Mouse (Mus musculus): Measurements from ENCODE around the gene Gm20441. TPM values are rescaled to one million over a fixed set of nuclear protein-coding genes. Genes with fewer than 3 reads are reported as not detected.

The Gm20441 gene
- polyA plus RNA-seq, 1 experiment: not detected

- no peaks in the 10 kb centered on the region for H3K27me3 ChIP-seq (ENCODE audit: control insufficient read depth, insufficient read depth, insufficient read length)
- H3ac ChIP-seq (ENCODE audit: control insufficient read depth, insufficient read length): no peak overlapping the region
- TF ChIP-seq SRF (IDR thresholded peaks at IDR 0.05; ENCODE audit: control insufficient read depth, insufficient read length, low read depth): no peak
- TF ChIP-seq MYOD1 (IDR thresholded peaks at IDR 0.05; ENCODE audit: control insufficient read depth in 1 of 3, insufficient read length in 2 of 3, low read depth in 2 of 3): peak in 2 of 3 experiments; percentile 8 to 29
- no peaks in the 10 kb centered on the region for H3K79me2 ChIP-seq (ENCODE audit: control insufficient read depth, insufficient read depth)
- H3K36me3 ChIP-seq (ENCODE audit: control insufficient read depth, insufficient read depth): peaks cover 44% of the 10 kb centered on the region
- no peak overlapping the region for H3K4me3 ChIP-seq
- no peak overlapping the region for H3K4me2 ChIP-seq (ENCODE audit: low read depth)
Observed at GRCm38 (mm10) chr10:75744017-75744416, 36.7 kb downstream of the Gm20441 start.

- no peaks in the 10 kb centered on the region for H3K79me2 ChIP-seq (ENCODE audit: control insufficient read depth, insufficient read depth)
- no peaks in the 10 kb centered on the region for H3K27me3 ChIP-seq (ENCODE audit: control insufficient read depth, insufficient read depth, insufficient read length)
- no peak overlapping the region for H3K4me2 ChIP-seq (ENCODE audit: low read depth)
- no peak overlapping the region for H3K4me3 ChIP-seq
- peaks cover 43% of the 10 kb centered on the region for H3K36me3 ChIP-seq (ENCODE audit: control insufficient read depth, insufficient read depth)
- no peak for TF ChIP-seq MYOD1 (IDR thresholded peaks at IDR 0.05; ENCODE audit: control insufficient read depth in 1 of 3, insufficient read length in 2 of 3, low read depth in 2 of 3)
- H3ac ChIP-seq (ENCODE audit: control insufficient read depth, insufficient read length): no peak overlapping the region
Observed at GRCm38 (mm10) chr10:75743369-75743768, 37.4 kb downstream of the Gm20441 start.

DNA sequence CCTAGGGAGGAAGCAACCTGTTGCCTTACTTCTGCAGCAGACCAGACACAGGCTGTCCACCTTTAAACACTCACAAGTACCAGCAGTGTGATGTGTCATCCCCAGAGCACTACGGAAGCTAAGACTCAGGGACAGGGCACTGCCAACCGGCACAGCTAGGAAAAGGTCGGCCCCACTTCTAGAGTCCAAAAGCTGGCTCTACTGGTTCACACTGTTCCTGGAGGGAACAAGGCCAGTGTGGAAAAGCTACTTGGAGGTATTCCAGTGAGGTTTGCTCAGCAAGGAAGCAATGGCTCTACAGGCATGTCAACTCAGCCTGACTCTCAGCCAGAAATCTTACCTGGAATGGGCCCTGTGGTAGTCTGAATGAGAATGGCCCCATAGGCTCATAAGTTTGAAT lies 39.9 kb downstream of the Gm20441 start:
- no peak overlapping the region for H3K4me2 ChIP-seq (ENCODE audit: low read depth)
- H3ac ChIP-seq (ENCODE audit: control insufficient read depth, insufficient read length): no peak overlapping the region
- H3K27me3 ChIP-seq (ENCODE audit: control insufficient read depth, insufficient read depth, insufficient read length): no peaks in the 10 kb centered on the region
- TF ChIP-seq USF1 (IDR thresholded peaks at IDR 0.05; ENCODE audit: low read depth): no peak
- no peak for TF ChIP-seq E2F4 (IDR thresholded peaks at IDR 0.05; ENCODE audit: insufficient read depth)
- no peak for TF ChIP-seq TCF3 (IDR thresholded peaks at IDR 0.05; ENCODE audit: insufficient read length, low read depth)
- TF ChIP-seq POLR2AphosphoS2 (IDR thresholded peaks at IDR 0.05; ENCODE audit: insufficient read length, low read depth): no peak
- TF ChIP-seq TCF12 (IDR thresholded peaks at IDR 0.05; ENCODE audit: insufficient read depth, poor library complexity, severe bottlenecking): no peak
- TF ChIP-seq CEBPB (IDR thresholded peaks at IDR 0.05; ENCODE audit: insufficient read depth, poor library complexity, severe bottlenecking): no peak
- TF ChIP-seq MAX (IDR thresholded peaks at IDR 0.05; ENCODE audit: low read depth): no peak
- no peak for TF ChIP-seq REST (IDR thresholded peaks at IDR 0.05; ENCODE audit: insufficient read depth, insufficient read length)
- TF ChIP-seq SRF (IDR thresholded peaks at IDR 0.05; ENCODE audit: control insufficient read depth, insufficient read length, low read depth): no peak
- no peak for TF ChIP-seq POLR2A (IDR thresholded peaks at IDR 0.05; ENCODE audit: insufficient read length, low read depth)
- TF ChIP-seq MYOG (IDR thresholded peaks at IDR 0.05; ENCODE audit: control insufficient read depth in 1 of 3, insufficient read depth in 1 of 3, insufficient read length in 2 of 3, low read depth in 2 of 3): no peak
- no peak for TF ChIP-seq MYOD1 (IDR thresholded peaks at IDR 0.05; ENCODE audit: control insufficient read depth in 1 of 3, insufficient read length in 2 of 3, low read depth in 2 of 3)
- no peak overlapping the region for H3K4me3 ChIP-seq
- H3K79me2 ChIP-seq (ENCODE audit: control insufficient read depth, insufficient read depth): no peaks in the 10 kb centered on the region
- peaks cover 35% of the 10 kb centered on the region for H3K36me3 ChIP-seq (ENCODE audit: control insufficient read depth, insufficient read depth)

GRCm38 (mm10) chr10:75725449-75725848 lies 55.3 kb downstream of the Gm20441 start:
- H3K79me2 ChIP-seq (ENCODE audit: control insufficient read depth, insufficient read depth): no peaks in the 10 kb centered on the region
- H3ac ChIP-seq (ENCODE audit: control insufficient read depth, insufficient read length): no peak overlapping the region
- H3K36me3 ChIP-seq (ENCODE audit: control insufficient read depth, insufficient read depth): peaks cover 56% of the 10 kb centered on the region
- no peak for TF ChIP-seq SRF (IDR thresholded peaks at IDR 0.05; ENCODE audit: control insufficient read depth, insufficient read length, low read depth)
- no peak for TF ChIP-seq USF1 (IDR thresholded peaks at IDR 0.05; ENCODE audit: low read depth)
- TF ChIP-seq MAX (IDR thresholded peaks at IDR 0.05; ENCODE audit: low read depth): no peak
- no peak for TF ChIP-seq TCF12 (IDR thresholded peaks at IDR 0.05; ENCODE audit: insufficient read depth, poor library complexity, severe bottlenecking)
- no peak for TF ChIP-seq MYOG (IDR thresholded peaks at IDR 0.05; ENCODE audit: control insufficient read depth in 1 of 3, insufficient read depth in 1 of 3, insufficient read length in 2 of 3, low read depth in 2 of 3)
- TF ChIP-seq E2F4 (IDR thresholded peaks at IDR 0.05; ENCODE audit: insufficient read depth): no peak
- no peak for TF ChIP-seq REST (IDR thresholded peaks at IDR 0.05; ENCODE audit: insufficient read depth, insufficient read length)
- TF ChIP-seq MYOD1 (IDR thresholded peaks at IDR 0.05; ENCODE audit: control insufficient read depth in 1 of 3, insufficient read length in 2 of 3, low read depth in 2 of 3): no peak
- TF ChIP-seq CEBPB (IDR thresholded peaks at IDR 0.05; ENCODE audit: insufficient read depth, poor library complexity, severe bottlenecking): no peak
- no peaks in the 10 kb centered on the region for H3K27me3 ChIP-seq (ENCODE audit: control insufficient read depth, insufficient read depth, insufficient read length)
- no peak overlapping the region for H3K4me3 ChIP-seq
- no peak overlapping the region for H3K4me2 ChIP-seq (ENCODE audit: low read depth)

Other genes with a start within 250 kb of the Gm20441 start
- 1.1 TPM for gene Lrrc75b, start 220.6 kb downstream of the Gm20441 start, polyA plus RNA-seq (2012; fragmentation: generic; extraction: Trizol)
- 0.06 TPM for gene Ggt1, start 219.3 kb downstream of the Gm20441 start, polyA plus RNA-seq (2012; fragmentation: generic; extraction: Trizol)
- 0.22 TPM for gene Ggt5, start 191.6 kb downstream of the Gm20441 start, polyA plus RNA-seq (2012; fragmentation: generic; extraction: Trizol)
- gene Susd2, start 136.9 kb downstream of the Gm20441 start, polyA plus RNA-seq (2012; fragmentation: generic; extraction: Trizol): 0.12 TPM
- gene Cabin1, start 16.6 kb downstream of the Gm20441 start, polyA plus RNA-seq (2012; fragmentation: generic; extraction: Trizol): 24.0 TPM
- gene Ddt, start 7.5 kb downstream of the Gm20441 start, polyA plus RNA-seq (2012; fragmentation: generic; extraction: Trizol): 64.2 TPM
- 0.13 TPM for gene Gstt3, start 460 bp upstream of the Gm20441 start, polyA plus RNA-seq (2012; fragmentation: generic; extraction: Trizol)
- gene Gstt1, start 17.6 kb upstream of the Gm20441 start, polyA plus RNA-seq (2012; fragmentation: generic; extraction: Trizol): 1.3 TPM
- not detected for gene Gstt4, start 41.6 kb upstream of the Gm20441 start, polyA plus RNA-seq (2012; fragmentation: generic; extraction: Trizol)
- 1.4 TPM for gene Gstt2, start 56.5 kb upstream of the Gm20441 start, polyA plus RNA-seq (2012; fragmentation: generic; extraction: Trizol)
- gene Mif, start 79.3 kb upstream of the Gm20441 start, polyA plus RNA-seq (2012; fragmentation: generic; extraction: Trizol): 3,517 TPM
- gene Derl3, start 112.5 kb upstream of the Gm20441 start, polyA plus RNA-seq (2012; fragmentation: generic; extraction: Trizol): 0.58 TPM
- gene Smarcb1, start 140.7 kb upstream of the Gm20441 start, polyA plus RNA-seq (2012; fragmentation: generic; extraction: Trizol): 142 TPM
- 441 TPM for gene Chchd10, start 152.2 kb upstream of the Gm20441 start, polyA plus RNA-seq (2012; fragmentation: generic; extraction: Trizol)
- gene Mmp11, start 155.5 kb upstream of the Gm20441 start, polyA plus RNA-seq (2012; fragmentation: generic; extraction: Trizol): 121 TPM
- gene Gm867, start 159.7 kb upstream of the Gm20441 start, polyA plus RNA-seq (2012; fragmentation: generic; extraction: Trizol): 3.2 TPM
- 0.48 TPM for gene Vpreb3, start 162.1 kb upstream of the Gm20441 start, polyA plus RNA-seq (2012; fragmentation: generic; extraction: Trizol)
- gene Gm5134, start 173.6 kb upstream of the Gm20441 start, polyA plus RNA-seq (2012; fragmentation: generic; extraction: Trizol): 0.01 TPM